Mouse (Mus musculus): ENCODE measurements around the gene Gm3646. TPM values are rescaled to one million over a fixed set of nuclear protein-coding genes. Genes with fewer than 3 reads are reported as not detected.

Gm3646 gene
- polyA plus RNA-seq, 1 experiment: not detected

DNA sequence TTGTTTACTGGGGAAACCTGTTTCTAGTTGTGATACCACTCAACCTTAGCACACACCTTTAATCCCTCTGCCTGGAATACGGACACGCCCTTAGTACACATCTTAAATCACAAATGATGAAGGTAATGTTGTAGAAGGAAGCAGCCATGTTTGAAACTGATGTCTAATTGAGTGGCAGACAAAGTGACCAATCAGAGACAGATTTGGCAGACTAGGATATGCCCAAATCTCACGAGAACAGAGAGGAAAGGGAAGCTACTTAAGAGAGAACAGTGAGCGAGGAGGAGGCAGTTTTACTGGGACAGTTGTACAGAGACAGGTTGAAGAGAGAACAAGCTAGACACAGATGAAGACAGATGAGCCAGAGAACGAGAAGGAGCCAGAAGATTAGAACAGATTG, 10.6 kb upstream of the Gm3646 start:
- WGBS: 76% methylated on average over 5 of the region's 5 CpGs
- TF ChIP-seq POLR2A (IDR thresholded peaks at IDR 0.05; ENCODE audit: low read depth, low read length) (no peak), CTCF (IDR thresholded peaks at IDR 0.05; ENCODE audit: extremely low read depth, insufficient read length, insufficient replicate concordance, low read depth, low read length) (no peak)

GRCm38 (mm10) chr1:39813067-39813466, 7.9 kb upstream of the Gm3646 start:
- TF ChIP-seq CTCF (IDR thresholded peaks at IDR 0.05; ENCODE audit: extremely low read depth, insufficient read length, insufficient replicate concordance, low read depth, low read length) (no peak), POLR2A (IDR thresholded peaks at IDR 0.05; ENCODE audit: low read depth, low read length) (no peak)
- no peak overlapping the region for H3K27ac ChIP-seq (ENCODE audit: insufficient read depth, low read depth, low read length)
- no peak overlapping the region for H3K4me3 ChIP-seq (ENCODE audit: low read depth, low read length)
- WGBS: 21% methylated on average over 4 of the region's 4 CpGs
- no peaks in the 10 kb centered on the region for H3K36me3 ChIP-seq (ENCODE audit: control insufficient read depth, insufficient read depth, low read length)
- H3K4me1 ChIP-seq (ENCODE audit: control insufficient read depth, insufficient read depth, insufficient read length, low read length): no peaks in the 10 kb centered on the region
- no peaks in the 10 kb centered on the region for H3K27me3 ChIP-seq (ENCODE audit: control insufficient read depth, insufficient read depth, low read length)

More for the DNA sequence above, 10.6 kb upstream of the Gm3646 start:
- no peak overlapping the region for H3K27ac ChIP-seq (ENCODE audit: insufficient read depth, low read depth, low read length)
- no peaks in the 10 kb centered on the region for H3K4me1 ChIP-seq (ENCODE audit: control insufficient read depth, insufficient read depth, insufficient read length, low read length)
- H3K4me3 ChIP-seq (ENCODE audit: low read depth, low read length): no peak overlapping the region
- no peaks in the 10 kb centered on the region for H3K27me3 ChIP-seq (ENCODE audit: control insufficient read depth, insufficient read depth, low read length)
- no peaks in the 10 kb centered on the region for H3K36me3 ChIP-seq (ENCODE audit: control insufficient read depth, insufficient read depth, low read length)

- TF ChIP-seq CTCF (IDR thresholded peaks at IDR 0.05; ENCODE audit: extremely low read depth, insufficient read length, insufficient replicate concordance, low read depth, low read length) (no peak), POLR2A (IDR thresholded peaks at IDR 0.05; ENCODE audit: low read depth, low read length) (no peak)
- no peak overlapping the region for H3K4me3 ChIP-seq (ENCODE audit: low read depth, low read length)
- 91% methylated on average over 6 of the region's 6 CpGs for WGBS
- no peak overlapping the region for H3K27ac ChIP-seq (ENCODE audit: insufficient read depth, low read depth, low read length)
- no peaks in the 10 kb centered on the region for H3K36me3 ChIP-seq (ENCODE audit: control insufficient read depth, insufficient read depth, low read length)
- no peaks in the 10 kb centered on the region for H3K27me3 ChIP-seq (ENCODE audit: control insufficient read depth, insufficient read depth, low read length)
- H3K4me1 ChIP-seq (ENCODE audit: control insufficient read depth, insufficient read depth, insufficient read length, low read length): no peaks in the 10 kb centered on the region
Observed at GRCm38 (mm10) chr1:39804789-39805188, 343 bp downstream of the Gm3646 start.

DNA sequence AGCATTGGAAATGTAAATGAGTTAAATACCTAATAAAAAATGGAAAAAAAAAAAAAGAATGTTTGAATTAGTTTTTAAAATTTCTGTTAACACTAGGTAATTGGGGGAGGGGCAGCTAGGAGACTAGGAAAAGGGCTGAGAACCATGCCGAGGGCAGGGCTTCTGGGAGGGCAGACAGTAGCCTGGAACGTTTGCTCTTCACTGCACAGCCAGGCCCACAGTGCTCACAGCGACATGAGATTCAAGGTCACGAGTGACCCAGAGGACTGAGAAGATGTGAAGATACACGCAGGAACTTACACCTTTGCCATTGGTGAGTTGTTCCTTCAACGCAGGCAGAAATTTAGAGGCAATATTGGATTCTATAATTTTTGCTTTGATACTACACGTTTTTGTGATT, 2.2 kb downstream of the Gm3646 start:
- TF ChIP-seq POLR2A (IDR thresholded peaks at IDR 0.05; ENCODE audit: low read depth, low read length): no peak
- H3K4me3 ChIP-seq (ENCODE audit: low read depth, low read length): no peak overlapping the region
- no peaks in the 10 kb centered on the region for H3K36me3 ChIP-seq (ENCODE audit: control insufficient read depth, insufficient read depth, low read length)
- no peaks in the 10 kb centered on the region for H3K4me1 ChIP-seq (ENCODE audit: control insufficient read depth, insufficient read depth, insufficient read length, low read length)
- no peak overlapping the region for H3K27ac ChIP-seq (ENCODE audit: insufficient read depth, low read depth, low read length)
- no peaks in the 10 kb centered on the region for H3K27me3 ChIP-seq (ENCODE audit: control insufficient read depth, insufficient read depth, low read length)
- 75% methylated on average over 7 of the region's 7 CpGs for WGBS

GRCm38 (mm10) chr1:39797496-39797895, 7.6 kb downstream of the Gm3646 start:
- 85% methylated on average over 6 of the region's 6 CpGs for WGBS
- Histone ChIP-seq H3K4me3 (ENCODE audit: low read depth, low read length) (no peak overlapping the region), H3K4me1 (ENCODE audit: control insufficient read depth, insufficient read depth, insufficient read length, low read length) (no peaks in the 10 kb centered on the region), H3K27me3 (ENCODE audit: control insufficient read depth, insufficient read depth, low read length) (no peaks in the 10 kb centered on the region), H3K36me3 (ENCODE audit: control insufficient read depth, insufficient read depth, low read length) (no peaks in the 10 kb centered on the region), H3K27ac (ENCODE audit: insufficient read depth, low read depth, low read length) (no peak overlapping the region)
- TF ChIP-seq POLR2A (IDR thresholded peaks at IDR 0.05; ENCODE audit: low read depth, low read length) (no peak), CTCF (IDR thresholded peaks at IDR 0.05; ENCODE audit: extremely low read depth, insufficient read length, insufficient replicate concordance, low read depth, low read length) (no peak)

GRCm38 (mm10) chr1:39796765-39797164, 8.4 kb downstream of the Gm3646 start:
- H3K27ac ChIP-seq (ENCODE audit: insufficient read depth, low read depth, low read length): no peak overlapping the region
- 86% methylated on average over 3 of the region's 3 CpGs for WGBS
- TF ChIP-seq CTCF (IDR thresholded peaks at IDR 0.05; ENCODE audit: extremely low read depth, insufficient read length, insufficient replicate concordance, low read depth, low read length) (no peak), POLR2A (IDR thresholded peaks at IDR 0.05; ENCODE audit: low read depth, low read length) (no peak)

DNA sequence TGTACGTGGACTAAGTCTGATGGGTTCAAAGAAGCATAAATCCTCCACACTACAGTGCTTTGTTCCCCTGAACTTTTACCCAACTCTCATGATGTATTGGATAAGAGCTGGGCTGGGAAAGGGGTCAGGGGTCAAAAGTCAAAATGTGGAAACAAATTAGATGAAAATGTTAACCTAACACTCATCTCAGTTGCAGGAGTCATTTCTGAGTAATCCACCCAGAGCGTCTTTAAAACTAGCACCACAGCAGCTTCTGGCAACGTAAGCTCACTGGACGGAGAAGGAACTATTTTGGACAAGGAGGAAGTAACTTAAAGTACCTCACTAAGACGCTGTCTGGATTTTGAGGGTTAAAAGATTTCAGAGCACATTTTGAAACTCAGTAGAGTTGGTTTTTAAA, 20.5 kb downstream of the Gm3646 start:
- TF ChIP-seq POLR2A (IDR thresholded peaks at IDR 0.05; ENCODE audit: low read depth, low read length) (no peak), CTCF (IDR thresholded peaks at IDR 0.05; ENCODE audit: extremely low read depth, insufficient read length, insufficient replicate concordance, low read depth, low read length) (no peak)
- no peak overlapping the region for H3K27ac ChIP-seq (ENCODE audit: insufficient read depth, low read depth, low read length)
- no peak overlapping the region for H3K4me3 ChIP-seq (ENCODE audit: low read depth, low read length)
- 76% methylated on average over 5 of the region's 5 CpGs for WGBS
- no peaks in the 10 kb centered on the region for H3K27me3 ChIP-seq (ENCODE audit: control insufficient read depth, insufficient read depth, low read length)
- no peaks in the 10 kb centered on the region for H3K4me1 ChIP-seq (ENCODE audit: control insufficient read depth, insufficient read depth, insufficient read length, low read length)
- H3K36me3 ChIP-seq (ENCODE audit: control insufficient read depth, insufficient read depth, low read length): no peaks in the 10 kb centered on the region

More at GRCm38 (mm10) chr1:39796765-39797164, 8.4 kb downstream of the Gm3646 start:
- Histone ChIP-seq H3K27me3 (ENCODE audit: control insufficient read depth, insufficient read depth, low read length) (no peaks in the 10 kb centered on the region), H3K36me3 (ENCODE audit: control insufficient read depth, insufficient read depth, low read length) (no peaks in the 10 kb centered on the region), H3K4me3 (ENCODE audit: low read depth, low read length) (no peak overlapping the region), H3K4me1 (ENCODE audit: control insufficient read depth, insufficient read depth, insufficient read length, low read length) (no peaks in the 10 kb centered on the region)

DNA sequence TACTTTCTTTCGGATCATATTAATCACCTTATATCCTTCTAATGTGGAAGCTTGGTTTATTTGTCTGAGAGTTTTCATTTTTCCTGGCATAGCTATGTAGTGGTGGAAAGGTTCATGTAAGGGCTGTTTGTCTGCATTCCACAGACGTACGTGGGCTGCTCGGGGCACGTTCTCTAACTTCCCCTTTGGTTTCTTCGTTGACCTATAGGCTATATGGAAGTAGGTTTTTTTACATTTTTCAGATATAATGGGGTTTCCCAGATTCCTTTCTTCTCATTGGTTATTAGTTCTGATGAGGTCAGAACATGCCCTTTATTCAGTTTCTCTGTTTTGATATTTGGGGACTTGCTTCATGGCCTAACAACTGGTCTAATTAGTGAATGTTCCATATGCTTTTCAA, 23.3 kb downstream of the Gm3646 start:
- no peak overlapping the region for H3K27ac ChIP-seq (ENCODE audit: insufficient read depth, low read depth, low read length)
- H3K36me3 ChIP-seq (ENCODE audit: control insufficient read depth, insufficient read depth, low read length): no peaks in the 10 kb centered on the region
- H3K4me1 ChIP-seq (ENCODE audit: control insufficient read depth, insufficient read depth, insufficient read length, low read length): no peaks in the 10 kb centered on the region
- no peak overlapping the region for H3K4me3 ChIP-seq (ENCODE audit: low read depth, low read length)
- WGBS: 89% methylated on average over 6 of the region's 6 CpGs
- no peak for TF ChIP-seq CTCF (IDR thresholded peaks at IDR 0.05; ENCODE audit: extremely low read depth, insufficient read length, insufficient replicate concordance, low read depth, low read length)
- no peak for TF ChIP-seq POLR2A (IDR thresholded peaks at IDR 0.05; ENCODE audit: low read depth, low read length)
- H3K27me3 ChIP-seq (ENCODE audit: control insufficient read depth, insufficient read depth, low read length): no peaks in the 10 kb centered on the region

All from small intestine, adult 2 months (tissue).